Mouse (Mus musculus): Measurements from ENCODE around the gene Pold4. TPM values are rescaled to one million over a fixed set of nuclear protein-coding genes. Genes with fewer than 3 reads are reported as not detected.
A peak's percentile ranks its signal among the peaks of the same experiment; 100 is the strongest.

Gene Pold4
- polyA plus RNA-seq (2014; fragmentation: Nextera tagmentation; extraction: Ambion mirVana), result 11.5 and 12.6 TPM in 2 replicates

DNA sequence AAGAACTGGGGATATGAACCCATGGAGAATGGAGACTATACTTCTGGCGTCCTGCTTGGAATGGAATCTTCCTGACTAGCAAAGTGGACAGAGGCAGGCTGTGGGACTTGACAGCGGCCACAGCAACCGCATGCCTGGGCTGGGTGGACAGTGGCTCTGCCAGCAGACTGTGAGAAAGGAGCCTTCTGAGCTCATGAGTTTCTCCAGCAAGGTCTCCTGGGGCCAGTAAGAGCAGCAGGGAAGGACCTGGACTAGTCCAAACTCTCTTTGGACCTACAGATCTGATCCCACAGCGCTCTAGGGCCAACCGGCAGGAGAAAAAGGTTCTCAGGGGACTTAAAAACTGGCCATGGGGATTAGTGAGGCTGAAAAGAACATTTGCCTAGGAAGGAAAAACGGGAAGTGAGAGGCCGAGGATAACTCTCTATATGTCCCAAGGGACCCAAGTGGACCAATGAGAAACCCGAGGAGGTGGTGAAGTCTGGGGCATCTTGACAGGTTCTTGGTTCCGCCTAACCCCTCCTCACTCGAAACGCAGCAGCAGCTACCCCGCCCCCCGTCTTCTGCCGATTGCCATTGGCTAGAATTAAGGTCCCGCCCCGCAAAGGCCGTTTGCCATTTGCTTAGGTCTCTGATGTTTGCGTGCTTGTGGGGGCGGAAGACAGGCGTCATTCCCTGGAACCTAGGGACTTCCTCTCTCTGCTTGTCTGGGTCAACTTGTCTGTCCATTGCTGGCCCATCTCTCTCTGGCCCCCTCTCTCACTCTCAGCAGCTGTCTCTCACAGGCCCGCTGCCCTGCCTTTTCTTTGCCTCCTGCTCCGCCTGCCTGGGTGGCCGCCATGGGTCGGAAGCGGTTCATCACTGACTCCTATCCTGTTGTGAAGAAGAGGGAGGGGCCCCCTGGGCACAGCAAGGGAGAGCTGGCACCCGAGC lies at the start of gene Pold4:
Gene Pold4, plus strand, starts transcription at position 647 of the 933 bp plus-strand sequence.
- WGBS, result 15% methylated on average over 26 of the region's 26 CpGs
- no peaks in the 10 kb centered on the region for H3K27me3 ChIP-seq (ENCODE audit: control insufficient read depth, insufficient read depth, low read length)
- peaks cover 9% of the 10 kb centered on the region for H3K4me1 ChIP-seq (ENCODE audit: control insufficient read depth, insufficient read depth, low read length)
- H3K4me2 ChIP-seq (ENCODE audit: low read depth, severe bottlenecking), result peak within 1 kb of the TSS; percentile 87
- no peaks in the 10 kb centered on the region for H3K9me3 ChIP-seq (ENCODE audit: control insufficient read depth, low read length)
- H3K27ac ChIP-seq (replicated peaks; ENCODE audit: low read depth, low read length), result no peak within 1 kb of the TSS
- H3K36me3 ChIP-seq (ENCODE audit: control insufficient read depth, insufficient read depth, low read length), result no peaks in the 10 kb centered on the region
- peak within 1 kb of the TSS; percentile 55 for H3K4me3 ChIP-seq (ENCODE audit: low read depth, low read length)
- DNase-seq (ENCODE audit: low spot score) (peak; percentile 90), ATAC-seq (ENCODE audit: insufficient number of reproducible peaks, low FRiP score, low TSS enrichment, low read depth) (peak; percentile 67; the same call in 1 of the 2 replicates)
- peak within 1 kb of the TSS; percentile 41; the same call in 1 of the 2 replicates for H3K9ac ChIP-seq (ENCODE audit: low read length)

DNA sequence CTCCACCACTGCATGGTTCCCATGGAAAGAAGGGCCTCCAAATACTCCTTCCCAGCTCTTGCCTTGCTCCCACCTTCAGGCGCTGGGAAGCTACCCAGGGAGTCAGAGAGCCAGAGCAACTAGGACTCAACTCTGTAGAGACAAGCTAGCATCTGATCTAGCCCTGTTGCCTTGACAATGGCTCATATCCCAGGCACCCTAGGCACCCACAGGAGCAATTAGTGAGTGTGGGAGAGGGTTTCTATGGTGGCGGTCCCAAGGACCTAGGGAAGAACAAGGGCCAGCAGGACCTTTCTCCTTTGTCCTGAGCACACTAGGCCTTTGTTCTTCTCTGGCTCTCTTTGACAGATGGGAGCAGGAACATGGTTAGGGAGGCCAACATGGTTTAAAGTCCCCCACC lies 48.0 kb upstream of the Pold4 start:
- no peaks in the 10 kb centered on the region for H3K9me3 ChIP-seq (ENCODE audit: control insufficient read depth, low read length)
- no peak overlapping the region for H3K4me3 ChIP-seq (ENCODE audit: low read depth, low read length)
- ATAC-seq (ENCODE audit: insufficient number of reproducible peaks, low FRiP score, low TSS enrichment, low read depth) (no peak), DNase-seq (ENCODE audit: low spot score) (no peak)
- 83% methylated on average over 2 of the region's 2 CpGs for WGBS
- H3K27ac ChIP-seq (replicated peaks; ENCODE audit: low read depth, low read length), result no peak overlapping the region
- H3K36me3 ChIP-seq (ENCODE audit: control insufficient read depth, insufficient read depth, low read length), result no peaks in the 10 kb centered on the region
- no peak overlapping the region for H3K4me2 ChIP-seq (ENCODE audit: low read depth, severe bottlenecking)
- peaks cover 6% of the 10 kb centered on the region; the same call in 1 of the 2 replicates for H3K4me1 ChIP-seq (ENCODE audit: control insufficient read depth, insufficient read depth, low read length)
- H3K27me3 ChIP-seq (ENCODE audit: control insufficient read depth, insufficient read depth, low read length), result no peaks in the 10 kb centered on the region
- H3K9ac ChIP-seq (ENCODE audit: low read length), result no peak overlapping the region

DNA sequence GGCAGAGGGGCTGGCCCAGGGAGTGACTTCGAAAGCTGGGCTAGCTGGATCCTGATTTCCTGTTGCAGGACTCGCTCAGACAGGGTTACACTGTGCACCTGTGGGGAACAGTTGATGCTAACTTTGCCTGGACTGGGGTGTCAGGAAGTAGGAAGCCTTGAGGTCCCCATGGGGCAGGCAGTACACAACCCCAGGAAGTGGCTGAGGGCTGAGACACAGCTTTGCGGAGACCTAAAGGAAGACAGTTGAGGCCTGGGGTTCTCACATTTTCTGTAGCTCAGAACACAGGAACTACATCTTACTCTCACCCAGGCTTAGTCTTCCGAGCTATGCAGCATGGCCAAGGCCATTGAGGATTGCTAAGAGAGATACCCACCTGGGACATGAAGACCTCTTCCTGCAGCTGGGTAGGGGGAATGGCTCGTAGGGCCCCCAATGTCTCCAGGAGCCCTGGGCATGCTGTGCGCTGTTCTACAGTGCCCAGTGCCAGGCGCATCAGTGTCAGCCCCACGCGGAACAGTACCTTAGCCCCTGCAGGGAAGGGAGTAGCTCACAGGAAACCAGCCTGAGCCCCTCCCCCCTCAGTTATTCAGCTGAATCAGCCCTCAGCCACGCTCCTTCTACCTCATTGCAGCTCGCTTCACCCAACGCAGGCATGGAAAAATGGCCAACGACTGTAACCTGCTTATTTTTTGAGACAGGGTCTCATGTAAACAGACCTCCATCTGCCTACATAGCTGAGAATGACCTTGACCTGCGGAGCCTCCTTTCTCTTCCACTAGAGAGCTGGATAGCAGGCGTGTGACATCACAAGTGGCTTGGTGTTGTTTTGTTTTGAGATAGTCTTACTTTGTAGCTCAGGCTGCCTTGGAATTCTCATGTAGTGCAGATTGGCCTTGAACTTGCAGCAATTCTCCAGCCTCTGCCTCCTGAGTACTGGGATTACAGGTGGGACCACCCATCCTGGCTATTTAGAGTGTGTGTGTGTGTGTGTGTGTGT lies 46.4 kb upstream of the Pold4 start:
- H3K27ac ChIP-seq (replicated peaks; ENCODE audit: low read depth, low read length), result no peak overlapping the region
- H3K9me3 ChIP-seq (ENCODE audit: control insufficient read depth, low read length), result no peaks in the 10 kb centered on the region
- DNase-seq (ENCODE audit: low spot score) (no peak), ATAC-seq (ENCODE audit: insufficient number of reproducible peaks, low FRiP score, low TSS enrichment, low read depth) (no peak)
- peaks cover 6% of the 10 kb centered on the region; the same call in 1 of the 2 replicates for H3K4me1 ChIP-seq (ENCODE audit: control insufficient read depth, insufficient read depth, low read length)
- H3K4me2 ChIP-seq (ENCODE audit: low read depth, severe bottlenecking), result no peak overlapping the region
- H3K4me3 ChIP-seq (ENCODE audit: low read depth, low read length), result no peak overlapping the region
- H3K9ac ChIP-seq (ENCODE audit: low read length), result no peak overlapping the region
- 61% methylated on average over 15 of the region's 15 CpGs for WGBS
- no peaks in the 10 kb centered on the region for H3K36me3 ChIP-seq (ENCODE audit: control insufficient read depth, insufficient read depth, low read length)
- no peaks in the 10 kb centered on the region for H3K27me3 ChIP-seq (ENCODE audit: control insufficient read depth, insufficient read depth, low read length)

DNA sequence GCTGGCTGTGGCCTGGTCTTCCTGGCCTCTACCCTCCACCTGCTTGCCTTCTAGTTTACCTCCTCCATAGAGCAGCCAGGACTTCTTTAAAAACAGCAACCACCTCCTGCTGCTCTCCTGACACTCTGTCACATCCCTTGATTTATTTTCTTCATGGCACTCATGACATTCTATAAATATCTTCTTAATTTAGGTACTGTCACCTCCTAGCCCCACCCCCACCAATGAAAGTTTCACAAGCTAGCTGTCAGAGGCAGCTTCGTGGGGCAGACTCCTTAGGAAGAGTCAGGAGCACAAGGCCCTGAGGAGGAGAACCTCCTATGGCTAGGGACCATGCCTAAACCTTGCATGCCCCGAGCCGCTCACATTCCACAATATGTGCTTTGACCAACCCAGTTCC lies 44.4 kb upstream of the Pold4 start:
- H3K4me3 ChIP-seq (ENCODE audit: low read depth, low read length), result no peak overlapping the region
- no peak for DNase-seq (ENCODE audit: low spot score)
- H3K27me3 ChIP-seq (ENCODE audit: control insufficient read depth, insufficient read depth, low read length), result no peaks in the 10 kb centered on the region
- no peak overlapping the region for H3K4me2 ChIP-seq (ENCODE audit: low read depth, severe bottlenecking)
- no peak overlapping the region for H3K9ac ChIP-seq (ENCODE audit: low read length)
- H3K9me3 ChIP-seq (ENCODE audit: control insufficient read depth, low read length), result no peaks in the 10 kb centered on the region
- H3K36me3 ChIP-seq (ENCODE audit: control insufficient read depth, insufficient read depth, low read length), result no peaks in the 10 kb centered on the region
- WGBS, result 60% methylated on average over 3 of the region's 3 CpGs
- H3K27ac ChIP-seq (replicated peaks; ENCODE audit: low read depth, low read length), result no peak overlapping the region
- no peak for ATAC-seq (ENCODE audit: insufficient number of reproducible peaks, low FRiP score, low TSS enrichment, low read depth)
- peaks cover 8% of the 10 kb centered on the region; the same call in 1 of the 2 replicates for H3K4me1 ChIP-seq (ENCODE audit: control insufficient read depth, insufficient read depth, low read length)

DNA sequence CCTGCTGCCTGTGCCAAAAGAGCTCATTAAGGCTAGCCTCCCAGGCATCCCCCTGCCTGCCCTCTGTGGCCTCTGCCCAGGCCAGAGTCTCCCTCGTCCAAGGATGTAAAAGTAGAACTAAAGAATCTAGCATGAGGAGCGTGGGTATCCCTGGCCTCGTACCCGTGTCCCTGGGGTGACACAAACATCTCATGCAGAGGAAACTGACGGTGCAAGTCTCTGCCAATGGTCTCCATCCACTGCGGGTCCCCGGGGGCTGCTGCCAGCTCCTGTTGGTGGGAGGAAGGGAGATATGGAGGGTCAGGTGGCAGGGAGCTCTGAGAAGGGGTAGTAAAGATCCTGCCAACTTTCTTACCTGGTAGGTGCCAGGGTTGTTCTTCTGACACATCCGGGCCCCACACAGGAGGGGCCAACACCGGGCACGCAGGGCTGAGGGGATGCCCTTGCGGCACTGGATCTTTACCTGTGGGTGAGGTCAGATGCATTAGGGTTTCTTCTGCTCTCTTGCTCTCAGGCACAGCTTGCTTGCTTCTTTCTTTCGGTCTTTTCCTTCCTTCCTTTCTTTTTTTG lies 42.6 kb upstream of the Pold4 start:
- H3K27me3 ChIP-seq (ENCODE audit: control insufficient read depth, insufficient read depth, low read length), result no peaks in the 10 kb centered on the region
- no peak for DNase-seq (ENCODE audit: low spot score)
- H3K27ac ChIP-seq (replicated peaks; ENCODE audit: low read depth, low read length), result no peak overlapping the region
- no peak overlapping the region for H3K9ac ChIP-seq (ENCODE audit: low read length)
- 89% methylated on average over 12 of the region's 12 CpGs for WGBS
- H3K4me3 ChIP-seq (ENCODE audit: low read depth, low read length), result no peak overlapping the region
- no peak for ATAC-seq (ENCODE audit: insufficient number of reproducible peaks, low FRiP score, low TSS enrichment, low read depth)
- H3K4me2 ChIP-seq (ENCODE audit: low read depth, severe bottlenecking), result no peak overlapping the region
- peaks cover 20% of the 10 kb centered on the region for H3K4me1 ChIP-seq (ENCODE audit: control insufficient read depth, insufficient read depth, low read length)
- peaks cover 6% of the 10 kb centered on the region; the same call in 1 of the 2 replicates for H3K36me3 ChIP-seq (ENCODE audit: control insufficient read depth, insufficient read depth, low read length)
- H3K9me3 ChIP-seq (ENCODE audit: control insufficient read depth, low read length), result no peaks in the 10 kb centered on the region

DNA sequence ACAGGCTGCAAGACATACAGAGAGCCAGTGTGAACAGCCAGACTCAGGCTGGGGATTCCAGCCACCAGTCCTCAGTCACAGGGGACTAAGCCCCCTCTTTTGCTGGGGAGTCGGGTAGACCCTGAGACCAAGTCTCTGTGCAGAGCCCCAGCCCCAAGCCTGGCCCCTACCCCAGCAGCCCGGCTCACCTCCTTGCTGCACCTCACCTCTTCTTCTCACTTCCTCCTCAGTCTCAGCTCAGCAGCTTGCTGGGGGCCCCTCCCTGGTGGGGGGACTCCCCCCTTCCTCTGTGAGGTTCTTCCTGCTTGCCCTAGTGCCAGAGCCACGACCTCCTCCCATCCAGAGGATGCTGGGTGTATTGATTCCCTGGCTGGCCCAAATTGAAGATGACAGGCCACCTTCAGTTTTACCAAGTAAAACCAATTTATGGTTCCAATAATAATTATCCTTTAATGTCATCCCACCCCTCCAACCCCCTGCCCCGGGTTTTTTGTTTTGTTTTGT lies 40.8 kb upstream of the Pold4 start, which contains the start of gene Tbc1d10c:
Gene Tbc1d10c, minus strand, starts transcription at position 454 of the 504 bp plus-strand sequence.
- H3K4me1 ChIP-seq (ENCODE audit: control insufficient read depth, insufficient read depth, low read length), result peaks cover 15% of the 10 kb centered on the region
- 73% methylated on average over 3 of the region's 4 CpGs for WGBS
- H3K9me3 ChIP-seq (ENCODE audit: control insufficient read depth, low read length), result no peaks in the 10 kb centered on the region
- H3K4me3 ChIP-seq (ENCODE audit: low read depth, low read length), result peak within 1 kb of the TSS; percentile 98
- peaks cover 22% of the 10 kb centered on the region for H3K36me3 ChIP-seq (ENCODE audit: control insufficient read depth, insufficient read depth, low read length)
- peak within 1 kb of the TSS; percentile 94 for H3K9ac ChIP-seq (ENCODE audit: low read length)
- ATAC-seq (ENCODE audit: insufficient number of reproducible peaks, low FRiP score, low TSS enrichment, low read depth) (no peak), DNase-seq (ENCODE audit: low spot score) (no peak)
- peak within 1 kb of the TSS; percentile 84 for H3K4me2 ChIP-seq (ENCODE audit: low read depth, severe bottlenecking)
- no peaks in the 10 kb centered on the region for H3K27me3 ChIP-seq (ENCODE audit: control insufficient read depth, insufficient read depth, low read length)
- peak within 1 kb of the TSS; percentile 85 for H3K27ac ChIP-seq (replicated peaks; ENCODE audit: low read depth, low read length)

DNA sequence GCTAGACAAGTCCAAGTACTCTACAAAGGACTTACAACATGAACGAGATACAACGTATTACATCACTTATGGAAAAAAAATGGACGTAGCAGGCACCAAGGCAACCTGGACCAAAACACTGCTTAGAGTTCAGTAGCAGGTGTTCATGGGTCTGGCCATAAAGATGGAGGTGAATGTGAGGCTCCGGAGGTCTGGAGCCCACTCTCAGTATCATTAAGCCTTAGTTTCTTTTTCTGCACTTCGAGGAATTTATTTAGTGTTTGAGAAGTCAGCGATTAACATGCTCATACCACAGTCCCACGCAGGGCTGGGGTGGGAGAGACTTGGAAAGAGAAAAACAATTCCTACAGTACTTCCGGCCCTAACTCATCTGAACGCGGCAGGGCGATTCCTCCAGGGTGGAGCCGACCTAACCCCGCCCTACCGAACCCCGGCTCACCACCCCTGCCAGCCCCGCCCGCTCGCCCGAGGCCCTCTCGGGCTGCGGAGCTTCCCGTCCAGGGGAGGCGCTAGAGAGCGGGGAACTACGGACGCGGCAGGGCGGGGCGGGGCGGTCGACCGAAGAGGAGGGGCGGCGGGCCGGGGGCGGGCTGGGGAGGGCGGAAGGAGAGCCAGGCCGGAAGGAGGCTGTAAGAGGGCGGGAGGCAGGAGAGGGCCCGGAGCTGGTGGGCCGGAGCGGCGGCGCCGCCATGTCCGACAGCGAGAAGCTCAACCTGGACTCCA lies 40.0 kb upstream of the Pold4 start, which contains the start of gene Ppp1ca:
Gene Ppp1ca, plus strand, starts transcription at position 538 of the 723 bp plus-strand sequence.
- Histone ChIP-seq H3K4me2 (ENCODE audit: low read depth, severe bottlenecking) (peak within 1 kb of the TSS; percentile 84), H3K9me3 (ENCODE audit: control insufficient read depth, low read length) (no peaks in the 10 kb centered on the region), H3K27ac (replicated peaks; ENCODE audit: low read depth, low read length) (peak within 1 kb of the TSS; percentile 85), H3K4me1 (ENCODE audit: control insufficient read depth, insufficient read depth, low read length) (peaks cover 17% of the 10 kb centered on the region), H3K4me3 (ENCODE audit: low read depth, low read length) (peak within 1 kb of the TSS; percentile 98), H3K36me3 (ENCODE audit: control insufficient read depth, insufficient read depth, low read length) (peaks cover 30% of the 10 kb centered on the region), H3K27me3 (ENCODE audit: control insufficient read depth, insufficient read depth, low read length) (no peaks in the 10 kb centered on the region), H3K9ac (ENCODE audit: low read length) (peak within 1 kb of the TSS; percentile 94)
- ATAC-seq (ENCODE audit: insufficient number of reproducible peaks, low FRiP score, low TSS enrichment, low read depth) (peak; percentile 88), DNase-seq (ENCODE audit: low spot score) (peak; percentile 98)
- 5% methylated on average over 37 of the region's 47 CpGs for WGBS

All from limb, embryonic 11.5 days (tissue).